Mouse (Mus musculus) liver, postnatal 0 days (tissue): ENCODE measurements at regions not wholly inside any gene's neighbourhood (a gene's known extent, or its start where the extent isn't known, plus 50 kb on each side); places are given as distances from the start of the nearest gene placed in this dataset.
"Not testable (repeated sequence)": the region's sequence is repeated elsewhere in the genome, so short reads cannot be mapped to it uniquely, and the experiment has no call there.

Experiments
- ATAC-seq: fragments of 200-750 bp; cut with Nextera tagmentation; 2 replicates; pipeline ENCODE4 v1.8.0; 2017; ENCODE audit warnings: mild to moderate bottlenecking, moderate library complexity
- DNase-seq: peaks from one replicate; pipeline ENCODE4 v3.0.0-alpha.2; 2016
- H3K27ac ChIP-seq: fragments of 300-500 bp; sonication (generic); 2 replicates; pipeline ENCODE4 v1.5.1; 2014; ENCODE audit warnings: antibody characterized with exemption, moderate library complexity, mild to moderate bottlenecking, low read depth
- H3K27me3 ChIP-seq: fragments of 300-500 bp; sonication (generic); 2 replicates; pipeline ENCODE4 v1.6.1; 2014; ENCODE audit warnings: low read length, control low read depth, mixed read lengths; ENCODE audit not compliant: insufficient read depth
- H3K36me3 ChIP-seq: fragments of 300-500 bp; sonication (generic); replicated peaks from 2 replicates; pipeline ENCODE4 v1.6.1; 2014; ENCODE audit warnings: mild to moderate bottlenecking, control low read depth, low read length, moderate library complexity, mixed read lengths; ENCODE audit not compliant: insufficient read depth
- H3K4me1 ChIP-seq: fragments of 300-500 bp; sonication (generic); 2 replicates; pipeline ENCODE4 v1.6.1; 2014; ENCODE audit warnings: antibody characterized with exemption, mild to moderate bottlenecking, control low read depth; ENCODE audit not compliant: insufficient read depth
- H3K4me2 ChIP-seq: fragments of 300-500 bp; sonication (generic); 2 replicates; pipeline ENCODE4 v1.6.1; 2014; ENCODE audit warnings: low read depth, mild to moderate bottlenecking, low read length, moderate library complexity, mixed read lengths
- H3K4me3 ChIP-seq: fragments of 300-500 bp; sonication (generic); 2 replicates; pipeline ENCODE4 v1.5.1; 2014; ENCODE audit warnings: low read depth, low read length
- H3K9ac ChIP-seq: fragments of 300-500 bp; sonication (generic); replicated peaks from 2 replicates; pipeline ENCODE4 v1.6.1; 2014; ENCODE audit warnings: mild to moderate bottlenecking, moderate library complexity
- H3K9me3 ChIP-seq: fragments of 300-500 bp; sonication (generic); 2 replicates; pipeline ENCODE4 v1.6.1; 2016; ENCODE audit warnings: mild to moderate bottlenecking, control low read depth, low read length, mixed read lengths
- CTCF ChIP-seq: sonication (generic); IDR thresholded peaks from 2 replicates; pipeline ENCODE4 v1.5.1; 2016; ENCODE audit warnings: antibody characterized with exemption, low read depth
- EP300 ChIP-seq: IDR thresholded peaks from 2 replicates; pipeline ENCODE4 v1.6.1; 2016; ENCODE audit warnings: antibody characterized with exemption, low read depth, mild to moderate bottlenecking
- WGBS: fragments of 180-500 bp; shearing (Covaris S2); extraction: QIAGEN DNeasy Blood & Tissue Kit; methylation state at CpG from one replicate; pipeline ENCODE4 v1.1.7; 2014; ENCODE audit not compliant: insufficient replicate concordance; 5-methylcytosine and 5-hydroxymethylcytosine counted together

DNA sequence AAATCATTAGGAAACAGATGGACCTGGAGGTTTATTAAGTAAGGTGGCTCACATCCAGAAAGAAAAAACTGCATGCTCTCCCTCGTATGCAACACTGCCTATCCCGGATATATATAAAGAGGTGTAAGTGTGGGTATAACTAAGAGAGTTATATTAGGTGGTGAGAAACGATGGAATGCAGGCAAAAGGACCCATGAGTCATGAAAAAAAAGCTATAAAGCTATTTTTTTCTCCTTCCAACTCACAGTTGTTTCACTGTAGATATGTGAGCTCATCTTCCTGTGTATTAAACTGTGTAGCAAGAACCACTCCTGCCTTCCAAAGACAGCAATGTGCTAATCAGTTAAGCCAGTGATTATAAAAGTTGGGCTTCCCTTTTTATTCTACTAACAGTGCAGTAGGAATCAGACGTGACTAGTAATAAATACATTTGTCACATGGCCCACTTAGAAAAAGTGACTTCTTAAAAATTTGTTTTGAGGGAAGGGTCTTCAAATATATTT, 51.4 kb upstream of the Bdh1 start:
- ATAC-seq = peak; percentile 54; the same call in 1 of the 2 replicates

DNA sequence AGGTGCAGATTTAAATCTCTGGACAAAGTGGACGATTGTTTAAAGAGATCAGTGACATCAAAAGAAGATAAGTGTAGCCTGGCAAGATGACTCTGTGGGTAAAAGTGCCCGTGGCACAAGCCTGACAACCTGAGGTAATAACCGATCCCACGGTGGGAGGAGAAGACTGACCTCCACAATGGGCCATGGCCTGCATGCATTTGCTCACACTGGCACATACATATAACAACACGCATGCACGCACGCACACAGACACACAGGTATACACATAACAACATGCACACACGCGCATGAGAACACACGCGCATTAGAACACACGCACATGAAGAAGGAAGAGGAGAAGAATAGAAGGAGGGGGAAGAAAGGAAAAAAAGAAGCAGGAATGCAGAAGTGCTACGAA, 52.2 kb upstream of the Bdh1 start:
- no peak overlapping the region for H3K27ac ChIP-seq
- H3K4me1 ChIP-seq = peaks cover 3% of the 10 kb centered on the region; the same call in 1 of the 2 replicates
- no peak overlapping the region for H3K9ac ChIP-seq
- no peak overlapping the region for H3K4me2 ChIP-seq
- no peak for DNase-seq
- no peaks in the 10 kb centered on the region for H3K36me3 ChIP-seq
- no peak overlapping the region for H3K4me3 ChIP-seq
- no peak for TF ChIP-seq CTCF
- no peak for TF ChIP-seq EP300
- 91% methylated on average over 13 of the region's 13 CpGs for WGBS
- H3K9me3 ChIP-seq = no peaks in the 10 kb centered on the region
- H3K27me3 ChIP-seq = no peaks in the 10 kb centered on the region
- no peak for ATAC-seq

More for the DNA sequence above, 51.4 kb upstream of the Bdh1 start:
- not testable (repeated sequence) for H3K27ac ChIP-seq, H3K36me3 ChIP-seq, H3K4me1 ChIP-seq, H3K4me2 ChIP-seq, DNase-seq, H3K9me3 ChIP-seq, H3K9ac ChIP-seq, H3K4me3 ChIP-seq, H3K27me3 ChIP-seq
- WGBS = 50% methylated on average over 4 of the region's 4 CpGs

DNA sequence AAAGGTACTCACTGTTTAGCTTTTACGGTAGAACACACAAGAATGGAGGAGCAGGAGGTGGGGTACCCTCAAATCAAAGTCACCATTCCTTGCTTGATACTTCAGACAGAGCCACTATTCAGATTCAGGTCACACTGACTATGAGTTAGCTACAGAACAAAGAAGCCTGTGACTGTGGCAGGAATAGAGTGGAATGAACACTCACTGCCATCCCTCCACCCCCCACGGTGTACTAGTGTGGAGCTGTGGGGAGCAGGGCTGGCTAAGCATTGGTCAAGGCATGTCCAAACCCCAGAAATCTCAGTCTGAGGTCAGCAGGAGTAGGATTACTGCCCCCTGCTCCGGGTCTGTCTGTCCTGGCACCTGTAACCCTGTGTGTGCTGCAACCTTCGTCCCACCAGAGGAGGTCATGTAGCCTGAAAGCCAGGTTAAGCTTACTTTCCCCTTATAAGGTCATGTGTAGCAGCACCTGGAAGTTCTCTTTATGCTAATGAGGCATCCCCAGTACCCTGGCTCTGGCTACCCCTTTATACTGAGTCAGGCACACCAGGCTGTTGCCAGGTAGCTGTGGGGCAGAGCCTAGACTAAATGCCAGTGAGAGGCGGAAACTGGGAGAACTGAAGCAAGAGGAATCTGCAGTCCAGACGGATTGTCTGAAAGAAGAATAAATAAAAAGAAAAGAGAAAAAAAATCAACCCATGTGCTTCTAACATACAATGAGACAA, 53.1 kb upstream of the Apod start:
- no peaks in the 10 kb centered on the region for H3K36me3 ChIP-seq
- WGBS = 76% methylated on average over 6 of the region's 6 CpGs
- TF ChIP-seq EP300 = no peak
- TF ChIP-seq CTCF = no peak
- ATAC-seq (no peak), DNase-seq (no peak)
- H3K4me2 ChIP-seq = no peak overlapping the region
- no peaks in the 10 kb centered on the region for H3K9me3 ChIP-seq
- no peak overlapping the region for H3K4me3 ChIP-seq
- no peak overlapping the region for H3K9ac ChIP-seq
- no peaks in the 10 kb centered on the region for H3K27me3 ChIP-seq
- peaks cover 3% of the 10 kb centered on the region; the same call in 1 of the 2 replicates for H3K4me1 ChIP-seq
- H3K27ac ChIP-seq = no peak overlapping the region

DNA sequence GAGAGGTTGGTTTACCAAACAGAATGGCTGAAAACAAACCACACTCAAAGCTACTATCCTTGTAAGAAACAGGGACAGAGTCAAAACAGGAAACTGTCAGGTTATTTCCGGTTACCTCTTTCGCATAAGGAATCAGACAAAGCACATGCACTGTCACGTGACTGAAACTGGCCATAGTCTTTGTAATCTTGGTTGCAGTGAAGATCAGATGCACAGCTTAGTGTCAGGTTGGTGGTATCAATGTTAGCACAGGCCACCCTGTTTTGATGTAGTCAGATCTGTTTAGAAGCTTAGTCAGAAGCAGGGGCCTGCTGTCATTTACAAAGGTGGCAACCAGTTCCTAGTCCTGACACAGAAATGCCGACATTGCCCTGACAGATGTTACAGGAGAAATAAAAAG, 51.4 kb upstream of the Apod start:
- H3K4me1 ChIP-seq = peaks cover 3% of the 10 kb centered on the region; the same call in 1 of the 2 replicates
- WGBS = 50% methylated on average over 4 of the region's 4 CpGs
- H3K4me3 ChIP-seq = no peak overlapping the region

DNA sequence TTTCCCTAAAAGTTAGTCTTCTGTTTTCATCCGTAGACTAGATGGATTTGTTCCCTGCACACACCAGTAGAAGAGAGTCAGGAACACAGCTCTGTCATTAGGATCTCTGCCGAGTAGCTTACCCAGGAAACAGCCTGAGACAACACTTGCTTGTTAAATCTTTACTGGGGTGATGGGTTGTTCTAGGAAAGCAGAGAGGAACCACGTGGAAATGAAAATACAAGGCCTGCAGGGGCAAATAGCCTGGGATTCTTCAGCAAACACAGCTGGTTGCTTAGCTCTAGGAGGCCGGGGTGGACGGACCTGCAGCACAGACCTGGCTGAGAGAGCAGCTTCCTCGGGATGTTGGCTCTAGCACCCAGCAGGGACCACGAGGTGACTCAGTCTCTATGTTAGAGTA, 49.9 kb upstream of the Apod start:
- Histone ChIP-seq H3K36me3 (no peaks in the 10 kb centered on the region), H3K9ac (no peak overlapping the region), H3K4me3 (no peak overlapping the region), H3K9me3 (no peaks in the 10 kb centered on the region), H3K27ac (no peak overlapping the region), H3K4me1 (peaks cover 3% of the 10 kb centered on the region; the same call in 1 of the 2 replicates), H3K4me2 (no peak overlapping the region), H3K27me3 (no peaks in the 10 kb centered on the region)
- 44% methylated on average over 7 of the region's 7 CpGs for WGBS
- DNase-seq = no peak
- no peak for ATAC-seq
- TF ChIP-seq CTCF = no peak
- no peak for TF ChIP-seq EP300

More for the DNA sequence above, 51.4 kb upstream of the Apod start:
- Histone ChIP-seq H3K9ac (no peak overlapping the region), H3K27me3 (no peaks in the 10 kb centered on the region), H3K27ac (no peak overlapping the region), H3K4me2 (no peak overlapping the region), H3K9me3 (no peaks in the 10 kb centered on the region), H3K36me3 (no peaks in the 10 kb centered on the region)
- no peak for ATAC-seq
- no peak for TF ChIP-seq CTCF
- peak; percentile 34; the same call in 1 of the 2 replicates for TF ChIP-seq EP300
- DNase-seq = peak; percentile 1
